Mouse (Mus musculus) ovary, postnatal 36 days (tissue): ENCODE measurements around the gene Mup11.
"Not testable (repeated sequence)": the region's sequence is repeated elsewhere in the genome, so short reads cannot be mapped to it uniquely, and the experiment has no call there.

Source experiments
- DNase-seq: peaks from one replicate; pipeline ENCODE4 v3.0.0; 2022; ENCODE audit warnings: low spot score, mixed read lengths

Mup11 gene

DNA sequence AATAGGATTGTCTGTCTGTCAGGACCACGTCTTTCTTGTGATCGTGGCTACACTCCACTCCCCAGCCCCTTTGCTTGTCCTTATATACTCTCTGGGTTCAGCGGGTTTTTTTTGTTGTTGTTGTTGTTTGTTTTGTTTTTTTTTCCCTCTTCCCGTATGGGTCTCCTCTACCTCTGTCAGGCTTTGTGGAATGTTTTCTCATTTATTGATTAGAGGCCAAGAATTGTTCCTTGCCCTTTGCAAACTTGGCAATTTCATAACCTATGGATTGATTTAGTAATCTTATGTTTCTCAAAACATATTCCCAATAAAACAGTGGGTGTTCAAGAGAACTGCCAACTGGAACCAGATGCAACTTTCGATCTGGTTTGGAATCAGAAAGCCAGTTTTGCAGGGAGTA, at the start of gene Mup11:
Gene Mup11, minus strand, starts transcription at position 101 of the 400 bp plus-strand sequence.
- DNase-seq: not testable (repeated sequence)
